Mouse (Mus musculus): Measurements from ENCODE around the gene Bicra.

Gene Bicra

GRCm38 (mm10) chr7:15937491-15937890 lies 110.2 kb downstream of the Bicra start:
- DNase-seq, result no peak

GRCm38 (mm10) chr7:15933437-15934359 lies 114.0 kb downstream of the Bicra start:
- no peak for DNase-seq

GRCm38 (mm10) chr7:15931635-15932034 lies 116.1 kb downstream of the Bicra start:
- no peak for DNase-seq

GRCm38 (mm10) chr7:15930543-15930942 lies 117.2 kb downstream of the Bicra start:
- no peak for DNase-seq

GRCm38 (mm10) chr7:15929910-15930309 lies 117.8 kb downstream of the Bicra start:
- DNase-seq, result peak; percentile 67

GRCm38 (mm10) chr7:15922220-15922773 lies 125.4 kb downstream of the Bicra start, which contains the start of gene Selenow:
TSS of gene Selenow (minus strand) at chr7:15922402.
- peak; percentile 93 for DNase-seq

GRCm38 (mm10) chr7:15921796-15922195 lies 125.9 kb downstream of the Bicra start:
- DNase-seq, result peak; percentile 60
